Mouse (Mus musculus): ENCODE measurements around the gene Anln. TPM values are rescaled to one million over a fixed set of nuclear protein-coding genes. Genes with fewer than 3 reads are reported as not detected.
A peak's percentile ranks its signal among the peaks of the same experiment; 100 is the strongest.
"Not testable (repeated sequence)": the region's sequence is repeated elsewhere in the genome, so short reads cannot be mapped to it uniquely, and the experiment has no call there.

The Anln gene
- polyA plus RNA-seq, 1 experiment from 2014 or later: 57.6 TPM

DNA sequence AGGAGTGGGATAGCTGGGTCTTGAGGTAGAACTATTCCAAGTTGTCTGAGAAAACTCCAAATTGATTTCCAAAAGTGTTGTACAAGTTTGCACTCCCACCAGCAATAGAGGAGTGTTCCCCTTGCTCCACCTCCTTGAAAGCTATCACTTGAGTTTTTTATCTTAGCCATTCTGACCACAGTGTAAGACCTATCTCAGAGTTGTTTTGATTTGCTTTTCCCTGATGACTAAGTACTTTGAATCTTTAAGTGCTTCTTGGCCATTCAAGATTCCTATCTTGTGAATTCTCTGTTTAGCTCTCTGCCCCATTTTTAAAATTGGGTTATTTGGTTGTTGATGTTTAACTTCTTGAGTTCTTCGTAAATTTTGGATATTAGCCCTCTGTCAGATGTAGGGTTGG is 69.9 kb downstream of the Anln start:
- ATAC-seq (ENCODE audit: insufficient read depth, low FRiP score): no peak
- no peaks in the 10 kb centered on the region for H3K4me1 ChIP-seq (ENCODE audit: control insufficient read depth, insufficient read depth, low read length)
- no peak overlapping the region for H3K27ac ChIP-seq (ENCODE audit: low read length)
- 95% methylated on average over 1 of the region's 1 CpGs for WGBS
- H3K9ac ChIP-seq (ENCODE audit: low read length): no peak overlapping the region
- no peak overlapping the region for H3K4me2 ChIP-seq (ENCODE audit: low read depth, low read length)
- H3K36me3 ChIP-seq (ENCODE audit: control insufficient read depth, insufficient read depth, low read length): no peaks in the 10 kb centered on the region
- 0 out of 2 replicates have a peak, but pooled peaks cover 3% of the 10 kb centered on the region for H3K9me3 ChIP-seq (replicated peaks; ENCODE audit: control insufficient read depth, low read length)
- no peaks in the 10 kb centered on the region for H3K27me3 ChIP-seq (ENCODE audit: control insufficient read depth, insufficient read depth, low read length)
- H3K4me3 ChIP-seq (replicated peaks; ENCODE audit: low read length): no peak overlapping the region

DNA sequence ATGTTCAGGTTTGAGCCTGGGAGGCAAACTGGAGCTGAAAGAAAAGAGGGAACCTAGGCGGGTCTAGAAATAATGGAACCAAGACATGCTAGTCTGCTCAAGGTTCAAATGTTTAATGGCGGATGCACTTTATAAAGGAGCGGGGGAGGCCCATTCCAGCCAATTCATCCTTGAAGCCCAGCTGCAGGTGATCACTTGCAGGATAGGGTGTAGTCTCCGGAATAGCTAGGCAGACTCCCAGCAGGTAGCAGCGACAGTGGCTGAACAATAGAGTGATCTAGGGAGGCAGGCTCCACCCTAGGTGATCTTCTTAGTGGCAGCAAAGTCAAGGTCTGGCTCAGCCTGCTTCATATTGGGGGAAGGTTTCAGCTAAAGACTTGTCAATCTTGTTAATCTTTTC is 72.9 kb downstream of the Anln start:
- 66% methylated on average over 5 of the region's 5 CpGs for WGBS
- not testable (repeated sequence) for H3K4me1 ChIP-seq (ENCODE audit: control insufficient read depth, insufficient read depth, low read length); ATAC-seq (ENCODE audit: insufficient read depth, low FRiP score); H3K27ac ChIP-seq (ENCODE audit: low read length); H3K9me3 ChIP-seq (replicated peaks; ENCODE audit: control insufficient read depth, low read length); H3K9ac ChIP-seq (ENCODE audit: low read length); H3K27me3 ChIP-seq (ENCODE audit: control insufficient read depth, insufficient read depth, low read length); H3K36me3 ChIP-seq (ENCODE audit: control insufficient read depth, insufficient read depth, low read length); H3K4me3 ChIP-seq (replicated peaks; ENCODE audit: low read length); H3K4me2 ChIP-seq (ENCODE audit: low read depth, low read length)

DNA sequence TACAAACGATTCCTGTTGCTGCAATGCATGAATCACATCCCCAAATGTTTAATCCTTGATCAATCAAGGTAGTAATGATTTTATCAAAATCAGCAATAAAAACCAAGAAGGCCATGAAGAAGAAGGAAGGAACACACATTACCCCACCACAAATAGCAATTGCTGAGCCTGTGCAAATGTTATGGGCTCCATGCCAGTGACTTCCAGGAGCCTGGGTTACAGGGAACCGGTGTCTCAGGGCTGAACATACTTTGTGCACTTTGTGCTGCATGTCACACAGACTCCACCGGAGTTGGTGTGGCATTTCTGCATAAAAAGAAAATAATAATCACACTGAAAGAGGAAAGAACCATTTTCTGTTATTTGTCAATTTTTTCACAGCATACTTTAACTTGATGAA is 74.9 kb downstream of the Anln start:
- Histone ChIP-seq H3K36me3 (ENCODE audit: control insufficient read depth, insufficient read depth, low read length) (no peaks in the 10 kb centered on the region), H3K27ac (ENCODE audit: low read length) (no peak overlapping the region), H3K4me1 (ENCODE audit: control insufficient read depth, insufficient read depth, low read length) (no peaks in the 10 kb centered on the region), H3K4me2 (ENCODE audit: low read depth, low read length) (no peak overlapping the region), H3K9ac (ENCODE audit: low read length) (no peak overlapping the region), H3K4me3 (replicated peaks; ENCODE audit: low read length) (no peak overlapping the region), H3K27me3 (ENCODE audit: control insufficient read depth, insufficient read depth, low read length) (no peaks in the 10 kb centered on the region), H3K9me3 (replicated peaks; ENCODE audit: control insufficient read depth, low read length) (peaks cover 10% of the 10 kb centered on the region; the same call in 1 of the 2 replicates)
- ATAC-seq (ENCODE audit: insufficient read depth, low FRiP score): no peak
- 78% methylated on average over 3 of the region's 3 CpGs for WGBS

DNA sequence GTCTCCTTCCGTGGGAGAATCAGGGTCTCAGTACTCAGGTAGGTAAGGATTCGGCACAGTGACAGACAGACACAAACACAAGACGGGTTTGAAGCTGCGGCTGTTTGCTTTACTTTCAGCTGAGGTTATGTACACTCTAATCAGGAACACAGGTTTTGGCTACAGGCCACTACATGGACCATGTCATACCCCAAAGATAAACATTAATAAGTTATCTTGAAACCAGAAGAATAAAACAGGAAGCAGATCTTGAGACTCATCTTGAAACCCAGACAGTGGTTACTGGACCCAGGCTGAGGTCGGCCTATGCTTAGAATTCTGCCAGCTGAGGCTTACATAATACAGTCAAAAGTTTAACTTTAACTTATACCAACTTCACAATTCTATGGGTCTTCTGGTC is 75.8 kb downstream of the Anln start:
- Histone ChIP-seq H3K4me3 (replicated peaks; ENCODE audit: low read length) (no peak overlapping the region), H3K27me3 (ENCODE audit: control insufficient read depth, insufficient read depth, low read length) (no peaks in the 10 kb centered on the region), H3K9me3 (replicated peaks; ENCODE audit: control insufficient read depth, low read length) (peaks cover 10% of the 10 kb centered on the region; the same call in 1 of the 2 replicates), H3K27ac (ENCODE audit: low read length) (no peak overlapping the region), H3K9ac (ENCODE audit: low read length) (no peak overlapping the region), H3K4me2 (ENCODE audit: low read depth, low read length) (no peak overlapping the region), H3K36me3 (ENCODE audit: control insufficient read depth, insufficient read depth, low read length) (no peaks in the 10 kb centered on the region), H3K4me1 (ENCODE audit: control insufficient read depth, insufficient read depth, low read length) (no peaks in the 10 kb centered on the region)
- 64% methylated on average over 5 of the region's 5 CpGs for WGBS
- no peak for ATAC-seq (ENCODE audit: insufficient read depth, low FRiP score)

DNA sequence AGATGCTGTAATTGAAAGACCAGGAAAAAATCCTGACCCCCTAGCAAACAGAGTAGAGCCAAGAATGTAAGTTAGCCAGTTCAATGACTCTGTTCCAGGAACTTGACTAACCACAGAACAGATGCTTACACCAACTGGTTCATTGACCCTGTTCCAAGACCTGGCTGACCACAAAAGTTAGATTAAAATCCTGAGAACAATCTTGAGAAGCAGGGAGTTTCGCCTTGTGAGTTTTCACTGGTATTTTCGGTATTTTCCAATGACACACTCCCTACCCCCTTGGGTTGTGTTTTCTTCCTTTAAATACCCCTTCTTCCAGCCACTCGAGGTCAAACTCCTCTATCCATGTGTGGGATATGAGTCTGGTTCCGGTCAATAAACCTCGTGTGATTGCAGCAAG is 79.3 kb downstream of the Anln start:
- Histone ChIP-seq H3K9me3 (replicated peaks; ENCODE audit: control insufficient read depth, low read length) (peaks cover 6% of the 10 kb centered on the region; the same call in 1 of the 2 replicates), H3K27me3 (ENCODE audit: control insufficient read depth, insufficient read depth, low read length) (no peaks in the 10 kb centered on the region), H3K27ac (ENCODE audit: low read length) (no peak overlapping the region), H3K4me3 (replicated peaks; ENCODE audit: low read length) (no peak overlapping the region), H3K36me3 (ENCODE audit: control insufficient read depth, insufficient read depth, low read length) (peaks cover 1% of the 10 kb centered on the region; the same call in 1 of the 2 replicates), H3K4me1 (ENCODE audit: control insufficient read depth, insufficient read depth, low read length) (peaks cover 8% of the 10 kb centered on the region), H3K4me2 (ENCODE audit: low read depth, low read length) (no peak overlapping the region), H3K9ac (ENCODE audit: low read length) (no peak overlapping the region)
- 88% methylated on average over 5 of the region's 5 CpGs for WGBS
- no peak for ATAC-seq (ENCODE audit: insufficient read depth, low FRiP score)

DNA sequence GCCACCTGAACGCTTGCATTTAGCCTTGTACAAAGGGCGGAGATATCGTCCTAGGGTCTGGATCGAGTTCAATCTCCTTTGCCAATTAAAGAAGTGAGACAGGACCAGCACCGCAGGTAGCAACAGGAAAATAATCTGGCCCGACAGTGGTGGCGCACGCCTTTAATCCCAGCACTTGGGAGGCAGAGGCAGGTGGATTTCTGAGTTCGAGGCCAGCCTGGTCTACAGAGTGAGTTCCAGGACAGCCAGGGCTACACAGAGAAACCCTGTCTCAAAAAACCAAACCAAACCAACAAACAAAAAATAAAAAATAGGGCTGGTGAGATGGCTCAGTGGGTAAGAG is 81.1 kb downstream of the Anln start:
- Histone ChIP-seq H3K27ac (ENCODE audit: low read length) (peak overlapping the region; percentile 43; the same call in 1 of the 2 replicates), H3K4me3 (replicated peaks; ENCODE audit: low read length) (peak overlapping the region; percentile 79), H3K9ac (ENCODE audit: low read length) (peak overlapping the region; percentile 92), H3K36me3 (ENCODE audit: control insufficient read depth, insufficient read depth, low read length) (peaks cover 17% of the 10 kb centered on the region; the same call in 1 of the 2 replicates), H3K4me2 (ENCODE audit: low read depth, low read length) (peak overlapping the region; percentile 90), H3K9me3 (replicated peaks; ENCODE audit: control insufficient read depth, low read length) (peaks cover 12% of the 10 kb centered on the region; the same call in 1 of the 2 replicates)
- not testable (repeated sequence) for ATAC-seq (ENCODE audit: insufficient read depth, low FRiP score); H3K27me3 ChIP-seq (ENCODE audit: control insufficient read depth, insufficient read depth, low read length); H3K4me1 ChIP-seq (ENCODE audit: control insufficient read depth, insufficient read depth, low read length)
- WGBS: 14% methylated on average over 9 of the region's 9 CpGs

DNA sequence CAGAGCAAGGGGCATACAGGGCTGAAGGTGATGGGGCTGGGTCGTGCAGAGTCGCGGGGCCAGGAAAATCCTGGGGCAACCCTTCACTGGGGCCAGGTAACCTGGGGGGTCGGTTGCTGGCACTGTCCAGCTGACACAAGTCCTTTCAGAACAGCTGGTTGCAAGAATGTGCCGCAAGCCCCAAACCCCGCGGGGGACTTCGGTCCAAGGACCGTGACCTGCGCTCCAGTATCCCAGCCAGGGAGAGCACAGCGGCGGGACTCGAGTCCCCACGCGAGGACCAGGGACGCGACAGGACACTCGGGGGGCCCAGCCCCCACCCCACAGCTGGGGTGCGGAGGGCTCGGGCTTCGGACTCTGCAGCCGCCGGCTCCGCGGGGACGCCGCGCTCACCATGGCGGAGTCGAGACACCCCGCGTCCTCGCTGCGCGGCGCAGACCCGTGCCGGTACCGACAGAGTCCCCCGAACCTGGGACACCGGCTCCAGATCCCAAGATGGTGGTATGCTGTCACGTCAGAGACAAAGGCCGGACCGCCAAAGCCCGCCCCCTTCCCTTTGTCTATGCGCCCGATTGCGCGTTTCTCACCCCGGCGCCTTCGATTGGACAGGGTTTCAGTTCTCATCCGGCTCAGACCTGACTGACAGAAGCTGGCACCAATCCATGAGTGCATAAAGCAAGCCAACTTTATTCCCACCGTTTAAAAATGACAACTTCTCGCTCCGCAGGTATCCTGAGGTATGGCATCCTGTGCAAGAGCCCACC is 81.7 kb downstream of the Anln start, which contains the start of gene Zfp810:
Zfp810 (minus strand) TSS at position 493 of the 764 bp plus-strand sequence.
- Histone ChIP-seq H3K4me3 (replicated peaks; ENCODE audit: low read length) (peak within 1 kb of the TSS; percentile 79), H3K9me3 (replicated peaks; ENCODE audit: control insufficient read depth, low read length) (peaks cover 12% of the 10 kb centered on the region; the same call in 1 of the 2 replicates), H3K27me3 (ENCODE audit: control insufficient read depth, insufficient read depth, low read length) (no peaks in the 10 kb centered on the region), H3K27ac (ENCODE audit: low read length) (peak within 1 kb of the TSS; percentile 70), H3K4me1 (ENCODE audit: control insufficient read depth, insufficient read depth, low read length) (peaks cover 8% of the 10 kb centered on the region), H3K36me3 (ENCODE audit: control insufficient read depth, insufficient read depth, low read length) (peaks cover 22% of the 10 kb centered on the region), H3K9ac (ENCODE audit: low read length) (peak within 1 kb of the TSS; percentile 92), H3K4me2 (ENCODE audit: low read depth, low read length) (peak within 1 kb of the TSS; percentile 90)
- WGBS: under 1% methylated on average over 56 of the region's 56 CpGs
- ATAC-seq (ENCODE audit: insufficient read depth, low FRiP score): peak; percentile 99

DNA sequence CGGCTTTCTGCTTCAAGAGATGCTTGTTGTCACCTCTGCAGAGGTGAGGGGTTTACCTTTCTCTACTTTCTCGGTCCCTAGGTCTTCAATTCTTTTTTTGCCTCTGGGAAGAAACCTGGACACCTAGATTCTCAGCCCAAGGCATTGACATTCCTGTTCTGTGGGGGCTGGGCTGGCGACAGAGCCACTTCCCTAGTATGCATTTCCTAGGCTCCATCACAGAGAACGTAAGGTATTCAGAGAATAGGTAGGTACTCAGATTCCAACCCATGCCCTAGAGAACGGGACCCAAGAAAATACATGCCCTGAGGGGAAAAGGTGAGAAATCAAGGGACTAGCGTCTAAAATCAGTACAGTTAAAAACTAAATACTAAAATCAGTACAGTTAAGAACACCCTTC is 82.3 kb downstream of the Anln start:
- peaks cover 8% of the 10 kb centered on the region; the same call in 1 of the 2 replicates for H3K9me3 ChIP-seq (replicated peaks; ENCODE audit: control insufficient read depth, low read length)
- 10% methylated on average over 6 of the region's 6 CpGs for WGBS
- H3K36me3 ChIP-seq (ENCODE audit: control insufficient read depth, insufficient read depth, low read length): peaks cover 26% of the 10 kb centered on the region
- H3K4me1 ChIP-seq (ENCODE audit: control insufficient read depth, insufficient read depth, low read length): peaks cover 8% of the 10 kb centered on the region
- peak overlapping the region; percentile 31; the same call in 1 of the 2 replicates for H3K27ac ChIP-seq (ENCODE audit: low read length)
- peak overlapping the region; percentile 79 for H3K4me3 ChIP-seq (replicated peaks; ENCODE audit: low read length)
- H3K9ac ChIP-seq (ENCODE audit: low read length): peak overlapping the region; percentile 92
- H3K4me2 ChIP-seq (ENCODE audit: low read depth, low read length): peak overlapping the region; percentile 90
- ATAC-seq (ENCODE audit: insufficient read depth, low FRiP score): no peak
- no peaks in the 10 kb centered on the region for H3K27me3 ChIP-seq (ENCODE audit: control insufficient read depth, insufficient read depth, low read length)

DNA sequence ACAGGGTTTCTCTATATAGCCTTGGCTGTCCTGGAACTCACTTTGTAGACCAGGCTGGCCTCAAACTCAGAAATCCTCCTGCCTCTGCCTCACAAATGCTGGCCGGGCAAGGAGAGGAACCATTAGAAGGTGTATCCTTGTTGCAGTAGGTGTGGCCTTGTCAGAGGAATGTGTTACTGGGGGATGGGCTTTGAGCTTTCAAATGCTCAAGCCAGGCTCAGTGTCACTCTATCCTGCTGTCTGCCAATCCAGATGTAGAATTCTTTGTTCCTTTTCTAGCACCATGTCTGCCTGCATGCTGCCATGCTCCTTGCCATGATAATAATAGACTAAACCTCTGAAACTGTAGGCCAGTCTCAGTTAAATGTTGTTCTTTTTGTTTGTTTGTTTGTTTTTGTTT is 86.8 kb downstream of the Anln start:
- ATAC-seq (ENCODE audit: insufficient read depth, low FRiP score): no peak
- H3K36me3 ChIP-seq (ENCODE audit: control insufficient read depth, insufficient read depth, low read length): peaks cover 45% of the 10 kb centered on the region
- WGBS: 92% methylated on average over 1 of the region's 1 CpGs

More for the DNA sequence above, 86.8 kb downstream of the Anln start:
- Histone ChIP-seq H3K9me3 (replicated peaks; ENCODE audit: control insufficient read depth, low read length) (peaks cover 5% of the 10 kb centered on the region; the same call in 1 of the 2 replicates), H3K27me3 (ENCODE audit: control insufficient read depth, insufficient read depth, low read length) (no peaks in the 10 kb centered on the region), H3K27ac (ENCODE audit: low read length) (no peak overlapping the region), H3K4me3 (replicated peaks; ENCODE audit: low read length) (no peak overlapping the region), H3K9ac (ENCODE audit: low read length) (no peak overlapping the region), H3K4me1 (ENCODE audit: control insufficient read depth, insufficient read depth, low read length) (peaks cover 8% of the 10 kb centered on the region), H3K4me2 (ENCODE audit: low read depth, low read length) (no peak overlapping the region)

All from stomach, embryonic 16.5 days (tissue).